Mouse (Mus musculus): ENCODE measurements around the gene Pnkd. TPM values are rescaled to one million over a fixed set of nuclear protein-coding genes. Genes with fewer than 3 reads are reported as not detected.

The Pnkd gene
- total RNA-seq, 2 experiments from 2014 or later = 192 to 206 TPM

GRCm38 (mm10) chr1:74295456-74296171, 10.9 kb downstream of the Pnkd start:
- DNase-seq (ENCODE audit: low spot score in 2 of 2) = peak; percentile 80 to 90

GRCm38 (mm10) chr1:74296477-74296876, 11.7 kb downstream of the Pnkd start:
- DNase-seq (ENCODE audit: low spot score in 2 of 2) = no peak

- no peak for DNase-seq (ENCODE audit: low spot score in 2 of 2)
Observed at GRCm38 (mm10) chr1:74297269-74297668, 12.5 kb downstream of the Pnkd start.

DNA sequence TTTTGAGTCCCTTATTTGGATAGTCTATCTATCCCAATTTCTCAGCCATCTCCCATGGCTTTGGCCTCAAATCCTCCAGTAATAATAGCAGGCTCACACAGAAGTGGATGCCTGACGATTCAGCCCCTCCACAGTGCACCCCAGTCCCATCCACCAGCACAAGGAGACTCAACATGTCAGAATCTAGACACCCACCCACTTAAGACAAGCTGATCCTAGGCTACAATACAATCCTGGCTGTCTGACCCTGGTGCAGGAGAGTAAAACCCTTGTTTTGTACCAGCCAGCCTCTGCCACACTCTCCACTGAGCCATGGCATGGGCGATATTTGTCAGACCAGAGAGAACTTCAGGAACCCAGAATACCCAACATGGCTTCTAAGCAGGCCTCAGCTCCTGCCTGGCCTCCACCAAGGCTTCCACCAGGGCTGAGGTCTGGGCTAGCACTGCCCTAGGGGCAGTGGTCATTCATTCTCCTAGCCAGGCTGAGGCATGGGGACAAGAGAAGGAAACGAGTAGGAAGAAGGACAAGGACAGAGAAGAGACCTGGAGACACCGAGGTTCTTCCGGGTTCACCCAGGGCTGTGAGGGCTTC, 13.5 kb downstream of the Pnkd start:
- no peak for DNase-seq (ENCODE audit: low spot score in 2 of 2)

DNA sequence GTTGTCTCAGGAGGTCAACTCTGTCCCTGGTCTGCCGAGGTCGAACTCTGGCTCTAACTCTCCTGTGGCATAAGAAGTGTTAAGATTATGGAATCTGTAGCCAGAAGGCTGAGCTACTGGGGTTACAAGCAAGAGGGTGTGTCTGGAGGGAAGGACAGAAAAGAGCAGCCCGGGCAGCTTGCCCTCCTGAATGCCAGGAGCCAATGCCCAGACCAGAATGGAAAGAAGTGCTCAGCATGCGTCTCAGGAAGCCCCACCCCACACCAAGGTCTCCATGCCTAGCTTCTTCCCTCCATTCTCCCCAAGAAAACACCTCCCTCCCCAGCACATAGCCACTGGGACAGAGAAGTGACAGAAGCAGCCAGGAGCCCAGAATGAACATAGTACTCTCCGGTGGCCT, 14.3 kb downstream of the Pnkd start:
- no peak for DNase-seq (ENCODE audit: low spot score in 2 of 2)

DNA sequence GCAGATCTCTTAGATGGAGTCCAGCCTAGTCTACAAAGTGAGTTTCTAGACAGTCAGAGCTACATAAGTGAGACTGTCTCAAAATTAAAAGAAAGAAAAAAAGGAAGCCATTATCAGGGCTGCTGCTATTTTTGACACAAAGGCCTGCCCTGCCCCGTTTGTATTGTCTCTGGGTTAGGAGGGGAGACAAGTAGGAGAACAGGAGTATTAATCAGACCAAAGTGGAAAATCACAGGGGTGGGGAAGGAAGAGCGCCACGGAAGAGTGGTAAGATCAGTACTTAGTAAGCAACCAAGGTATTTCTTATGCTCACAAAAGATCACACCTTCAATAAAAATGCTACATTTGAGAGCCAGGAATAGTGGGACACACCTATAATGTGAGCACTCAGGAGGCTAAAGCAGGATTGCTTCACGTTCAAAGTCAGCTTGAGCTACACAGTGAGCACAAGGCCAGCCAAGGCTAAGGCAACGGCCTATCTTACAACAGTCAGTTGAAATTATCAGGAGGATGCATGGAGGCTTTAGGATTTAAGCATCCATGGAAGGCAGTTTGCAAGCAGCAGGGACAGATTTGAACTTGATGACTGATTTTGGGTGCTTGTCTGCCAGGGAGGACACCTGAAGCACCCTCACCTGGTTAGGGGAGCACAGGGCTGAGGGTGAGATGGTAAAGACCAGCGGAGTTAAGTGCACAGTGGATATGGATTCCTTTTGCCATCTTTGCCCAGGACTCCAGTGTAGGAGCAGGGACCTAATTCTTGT, 15.8 kb downstream of the Pnkd start:
- no peak for DNase-seq (ENCODE audit: low spot score in 2 of 2)

DNA sequence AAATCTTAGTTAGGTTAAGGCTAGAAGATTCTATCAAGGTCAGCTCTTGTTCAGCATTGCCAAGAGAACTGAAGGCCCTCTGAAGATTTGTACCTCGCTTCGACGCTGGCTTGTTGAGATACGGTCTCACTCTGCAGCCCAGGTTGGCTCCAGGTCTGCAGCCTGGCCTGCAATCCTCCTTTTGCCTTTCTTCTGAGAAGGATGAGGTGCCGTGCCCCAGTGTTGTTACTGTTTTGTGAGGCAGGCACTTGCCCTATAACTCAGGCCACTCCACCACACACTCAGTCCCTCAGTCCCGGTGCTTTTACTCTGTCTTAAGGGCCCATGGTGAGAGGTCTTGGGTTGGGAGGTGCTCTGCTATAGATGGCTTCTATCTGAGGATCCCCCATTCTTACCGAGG, 17.5 kb downstream of the Pnkd start:
- DNase-seq (ENCODE audit: low spot score in 2 of 2) = no peak

DNA sequence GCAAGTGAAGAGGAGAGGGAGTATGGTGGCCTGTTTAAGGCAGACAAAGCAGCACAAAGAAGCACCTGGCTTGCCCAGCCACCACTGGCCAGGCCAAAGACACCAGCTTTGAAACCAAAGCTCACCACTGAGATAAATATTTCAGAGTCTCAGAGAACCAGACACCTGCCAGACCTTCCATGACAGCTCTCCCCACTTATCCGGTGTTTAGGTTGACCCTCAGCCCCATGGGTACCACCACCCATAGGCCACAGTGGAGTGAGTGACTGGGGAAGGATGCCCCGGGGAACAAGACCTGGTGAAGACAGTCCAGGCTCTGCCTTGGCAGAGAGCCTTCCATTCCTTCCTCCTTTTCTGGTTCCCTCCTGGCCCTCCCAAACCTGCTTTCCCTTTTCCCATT, 18.1 kb downstream of the Pnkd start:
- DNase-seq (ENCODE audit: low spot score in 2 of 2) = no peak

DNA sequence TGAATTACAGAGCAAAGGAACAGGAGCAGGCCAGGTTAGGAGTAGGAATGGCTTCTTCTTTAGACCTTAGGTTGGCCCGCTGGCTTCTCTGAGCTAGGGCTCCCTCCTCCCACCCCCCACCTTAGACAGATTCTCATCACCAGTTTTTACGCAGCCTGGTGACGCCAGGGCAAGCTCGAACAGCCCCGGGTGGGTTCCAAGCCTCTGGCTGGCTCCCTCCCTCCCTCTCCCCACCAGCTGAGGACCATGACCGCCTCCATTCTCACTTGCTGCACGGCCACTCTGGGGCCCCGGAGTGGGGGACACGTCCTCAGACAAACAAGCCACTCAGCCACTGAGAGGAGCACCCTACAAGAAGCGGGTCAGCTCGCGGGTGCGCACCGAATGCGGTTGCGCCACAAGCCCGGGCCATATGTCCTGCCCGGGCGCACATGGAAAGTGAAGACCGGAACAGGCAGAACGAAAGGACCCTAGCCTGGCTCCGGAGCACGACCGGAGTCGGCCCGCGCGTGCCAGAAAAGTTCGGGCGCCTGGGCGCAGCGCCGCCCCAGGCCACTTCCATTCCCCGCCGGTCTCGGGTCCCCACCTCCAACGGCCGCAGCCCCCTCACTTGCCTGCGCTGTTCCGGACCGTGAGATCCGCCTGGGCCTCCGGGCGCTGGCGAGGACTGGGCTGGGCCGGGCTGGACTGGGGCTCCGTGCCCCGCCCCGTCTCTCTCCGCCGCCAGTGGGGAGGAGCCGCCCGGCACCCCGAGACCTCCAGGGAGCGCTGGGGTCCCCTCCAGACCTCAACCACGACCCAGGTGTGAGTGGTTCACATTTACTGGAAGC, 19.0 kb downstream of the Pnkd start:
- DNase-seq (ENCODE audit: low spot score in 2 of 2) = peak in 1 of 2 experiments; percentile 44

- no peak for DNase-seq (ENCODE audit: low spot score in 2 of 2)
Observed at GRCm38 (mm10) chr1:74304339-74304790, 19.6 kb downstream of the Pnkd start.

- no peak for DNase-seq (ENCODE audit: low spot score in 2 of 2)
Observed at GRCm38 (mm10) chr1:74304946-74305345, 20.2 kb downstream of the Pnkd start.

GRCm38 (mm10) chr1:74305522-74305921, 20.8 kb downstream of the Pnkd start, which contains the start of gene Tmbim1:
Gene Tmbim1, minus strand, starts transcription at chr1:74305622.
- DNase-seq (ENCODE audit: low spot score in 2 of 2) = no peak

DNA sequence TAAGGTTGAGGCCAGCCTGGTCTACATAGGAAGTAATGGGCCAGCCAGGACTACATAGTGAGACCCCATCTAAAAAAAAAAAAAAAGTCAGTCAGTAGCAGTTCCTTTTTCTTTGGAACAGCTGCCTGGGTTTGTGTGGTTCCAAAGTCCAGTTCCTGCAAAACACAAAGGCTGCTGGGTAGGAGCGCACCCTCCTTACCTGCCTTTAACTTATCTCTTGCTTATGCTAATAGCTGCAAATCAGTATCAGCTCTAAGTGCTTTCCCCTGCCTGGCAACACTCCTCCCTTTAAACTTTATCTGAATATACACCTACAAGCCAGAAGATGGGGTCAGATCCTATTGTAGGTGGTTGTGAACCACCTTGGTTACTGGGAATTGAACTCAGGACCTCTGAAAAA, 22.4 kb downstream of the Pnkd start:
- DNase-seq (ENCODE audit: low spot score in 2 of 2) = no peak

- no peak for DNase-seq (ENCODE audit: low spot score in 2 of 2)
Observed at GRCm38 (mm10) chr1:74308001-74308964, 23.6 kb downstream of the Pnkd start.

DNA sequence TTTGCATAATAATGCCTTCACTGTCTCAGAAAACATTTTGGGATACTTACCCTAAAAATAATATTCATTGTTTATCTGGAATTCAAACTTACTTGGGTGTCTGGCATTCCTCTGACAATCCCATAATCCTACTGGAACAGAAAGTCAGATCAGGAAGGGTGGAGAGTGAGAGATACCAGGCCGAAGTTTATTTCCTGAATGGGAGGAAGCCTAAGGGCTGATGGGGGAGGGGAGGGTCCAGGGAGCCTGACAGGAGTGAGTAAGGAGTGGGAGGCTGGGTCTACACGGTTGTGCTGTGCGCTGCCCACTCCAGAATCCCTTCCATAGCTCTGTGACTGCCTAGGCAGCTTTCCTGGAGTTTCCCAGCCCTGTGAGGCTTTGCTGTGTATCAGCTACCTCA, 25.0 kb downstream of the Pnkd start:
- DNase-seq (ENCODE audit: low spot score in 2 of 2) = no peak

- peak; percentile 57 to 92 for DNase-seq (ENCODE audit: low spot score in 2 of 2)
Observed at GRCm38 (mm10) chr1:74313049-74313692, 28.4 kb downstream of the Pnkd start.

DNA sequence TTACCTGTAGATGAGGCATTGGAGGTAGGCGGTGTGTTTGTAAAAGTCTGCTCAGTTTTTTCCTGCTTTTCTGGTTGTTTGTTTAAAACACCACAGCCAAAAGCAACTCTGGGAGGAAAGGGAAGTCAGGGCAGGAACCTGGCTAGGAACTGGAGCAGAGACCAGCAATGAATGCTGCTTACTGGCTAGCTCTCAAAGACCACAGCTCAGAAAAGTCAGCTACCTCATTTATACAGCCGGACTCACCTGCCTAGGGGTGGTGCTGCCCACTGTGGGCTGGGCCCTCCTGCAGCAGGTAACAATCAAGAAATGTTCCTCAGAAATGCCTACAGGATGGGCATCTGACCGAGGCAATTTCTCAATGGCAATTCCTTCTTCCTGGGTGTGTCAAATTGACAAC, 30.1 kb downstream of the Pnkd start:
- DNase-seq (ENCODE audit: low spot score in 2 of 2) = no peak

DNA sequence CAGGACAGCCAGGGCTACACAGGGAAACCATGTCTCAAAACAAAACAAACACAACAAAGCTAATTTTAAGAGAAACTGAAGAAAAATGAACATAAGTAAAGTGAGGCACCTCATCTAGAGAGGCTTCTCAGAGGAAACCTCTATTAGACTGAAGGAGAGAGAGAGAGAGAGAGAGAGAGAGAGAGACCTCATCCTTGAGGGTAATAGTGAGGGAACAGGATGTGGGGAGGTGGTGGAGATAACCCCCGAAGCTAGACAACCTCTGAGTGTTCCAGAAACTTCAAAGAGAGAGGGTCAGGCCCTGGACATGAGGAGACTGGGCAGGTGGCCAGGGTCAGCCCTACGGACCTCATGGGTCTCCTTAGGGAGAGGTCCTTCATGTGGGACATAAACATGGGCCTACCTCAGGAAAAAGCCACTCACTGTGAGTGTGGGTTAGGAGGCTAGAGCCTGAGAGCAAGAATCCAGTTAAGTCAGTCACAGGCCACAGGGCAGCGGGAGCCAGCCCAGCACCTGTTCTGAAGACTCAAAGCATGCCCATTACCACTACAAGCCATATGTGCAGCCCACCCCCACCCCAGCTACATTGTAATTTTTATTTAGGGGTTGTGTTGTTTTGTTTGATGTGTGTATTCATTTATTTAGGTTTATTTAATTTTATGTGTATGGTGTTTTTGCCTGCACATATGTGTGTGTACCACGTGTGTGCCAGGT, 31.5 kb downstream of the Pnkd start:
- no peak for DNase-seq (ENCODE audit: low spot score in 2 of 2)

DNA sequence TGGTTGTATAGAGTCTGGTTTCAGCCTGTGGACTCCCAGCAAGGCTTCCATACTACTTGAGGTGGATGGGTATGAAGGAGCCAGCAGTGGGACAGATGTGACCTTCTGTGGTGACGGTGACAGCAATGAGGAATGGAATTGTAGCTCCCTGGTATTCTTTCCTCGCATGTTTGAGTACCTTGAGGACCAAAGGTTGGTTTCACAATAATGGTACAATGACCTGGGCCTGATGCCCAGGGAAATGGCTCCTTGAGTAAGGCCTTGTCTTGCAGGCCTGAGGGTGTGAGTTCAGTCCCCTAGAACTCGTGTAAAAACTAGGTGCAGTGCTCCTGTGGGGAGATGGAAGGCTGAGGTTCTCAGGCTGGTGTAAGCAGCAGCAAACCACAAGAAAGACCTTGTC, 34.0 kb downstream of the Pnkd start:
- no peak for DNase-seq (ENCODE audit: low spot score in 2 of 2)

Data from layer of hippocampus, adult 18-20 months (tissue).